Mouse (Mus musculus): ENCODE measurements around the gene Farp1. TPM values are rescaled to one million over a fixed set of nuclear protein-coding genes. Genes with fewer than 3 reads are reported as not detected.

Farp1 gene
- polyA plus RNA-seq, 1 experiment: 28.8 TPM

DNA sequence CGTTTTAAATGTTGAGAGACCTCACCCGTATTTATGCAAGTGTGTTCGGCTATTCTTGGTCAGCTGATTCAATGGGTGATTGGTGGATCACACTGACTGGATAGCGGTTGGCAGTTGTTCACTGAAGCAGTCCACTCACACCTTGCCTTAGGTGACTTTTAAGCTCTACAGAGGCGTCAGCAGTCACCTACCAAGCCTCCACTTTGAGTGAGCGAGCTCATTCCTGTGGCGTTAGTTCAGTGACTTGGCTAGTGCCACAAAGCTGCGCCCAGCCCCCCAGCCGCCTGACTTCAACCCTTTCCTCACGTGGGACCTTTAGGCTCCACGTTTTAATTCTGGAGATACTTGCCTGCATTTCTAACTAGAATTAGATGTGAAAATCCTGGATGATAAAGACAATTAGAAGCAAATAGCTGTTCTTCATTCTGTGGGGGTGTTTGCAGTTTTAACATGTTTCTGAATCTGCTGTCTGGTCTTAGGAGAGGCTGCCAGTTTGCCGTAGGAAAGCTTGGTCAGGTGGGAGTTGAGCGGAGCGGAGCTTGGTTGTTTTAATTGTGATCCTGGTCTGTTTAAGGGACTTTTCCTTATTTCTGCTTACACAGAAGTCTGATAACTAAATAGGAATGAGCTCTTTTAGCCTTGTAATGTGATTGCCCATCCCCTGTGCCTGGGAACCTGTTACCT lies 211.2 kb downstream of the Farp1 start:
- no peak for TF ChIP-seq CTCF (conservative IDR thresholded peaks at IDR 0.05; ENCODE audit: insufficient read depth, insufficient read length, low read depth, low read length)
- no peak for TF ChIP-seq POLR2A (IDR thresholded peaks at IDR 0.05; ENCODE audit: low read depth, low read length)
- Histone ChIP-seq H3K4me3 (ENCODE audit: insufficient read depth, low read depth, low read length) (no peak overlapping the region), H3K36me3 (ENCODE audit: control insufficient read depth, insufficient read depth, low read length) (no peaks in the 10 kb centered on the region), H3K4me1 (ENCODE audit: control insufficient read depth, insufficient read depth, low read length) (no peaks in the 10 kb centered on the region), H3K27me3 (replicated peaks; ENCODE audit: control insufficient read depth, insufficient read depth, low read length) (no peaks in the 10 kb centered on the region), H3K27ac (ENCODE audit: insufficient read depth, low read depth, low read length) (no peak overlapping the region)
- 74% methylated on average over 14 of the region's 14 CpGs for WGBS
- DNase-seq: no peak

DNA sequence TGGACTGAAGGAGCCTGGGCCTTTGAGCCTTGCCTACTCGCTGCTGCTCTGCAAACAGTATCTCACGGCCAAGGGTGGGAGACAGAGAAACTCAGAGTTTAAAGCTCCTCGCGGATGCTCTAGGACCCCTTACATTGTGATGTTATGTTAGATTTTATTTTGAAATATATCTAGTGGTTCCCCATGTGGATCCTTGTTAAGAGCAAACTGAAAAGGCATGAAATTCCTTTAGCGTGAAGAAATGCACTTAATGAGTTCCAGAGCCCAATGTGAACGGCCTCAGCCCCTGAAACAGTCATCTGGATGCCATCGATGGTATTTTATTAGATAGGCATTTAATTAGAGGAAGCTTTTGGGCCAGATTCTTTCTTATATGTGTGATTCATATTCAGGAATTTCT lies 212.3 kb downstream of the Farp1 start:
- DNase-seq: no peak
- WGBS: 69% methylated on average over 7 of the region's 7 CpGs
- Histone ChIP-seq H3K36me3 (ENCODE audit: control insufficient read depth, insufficient read depth, low read length) (no peaks in the 10 kb centered on the region), H3K4me1 (ENCODE audit: control insufficient read depth, insufficient read depth, low read length) (no peaks in the 10 kb centered on the region), H3K27ac (ENCODE audit: insufficient read depth, low read depth, low read length) (no peak overlapping the region), H3K27me3 (replicated peaks; ENCODE audit: control insufficient read depth, insufficient read depth, low read length) (no peaks in the 10 kb centered on the region), H3K4me3 (ENCODE audit: insufficient read depth, low read depth, low read length) (no peak overlapping the region)
- TF ChIP-seq POLR2A (IDR thresholded peaks at IDR 0.05; ENCODE audit: low read depth, low read length): no peak
- no peak for TF ChIP-seq CTCF (conservative IDR thresholded peaks at IDR 0.05; ENCODE audit: insufficient read depth, insufficient read length, low read depth, low read length)

DNA sequence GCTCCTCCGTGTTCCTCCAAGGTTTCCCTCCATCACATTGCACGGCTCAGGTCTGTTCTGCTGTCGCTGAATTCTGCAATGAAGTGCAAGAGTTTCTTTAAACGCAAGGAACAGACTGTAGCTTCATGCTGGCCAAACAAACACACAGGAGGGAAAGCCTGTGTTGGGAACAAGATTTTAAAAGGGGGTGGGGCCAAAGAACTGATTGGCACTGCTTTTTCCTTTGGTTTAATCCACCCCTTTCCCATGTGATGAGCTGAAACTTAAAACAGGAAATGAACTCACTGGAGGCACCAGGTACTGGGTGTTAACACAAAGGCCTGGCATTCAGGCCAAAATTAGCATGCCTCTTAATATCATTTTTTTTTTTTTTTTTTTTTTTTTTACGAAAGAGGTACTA lies 213.3 kb downstream of the Farp1 start:
- Histone ChIP-seq H3K4me3 (ENCODE audit: insufficient read depth, low read depth, low read length) (no peak overlapping the region), H3K27ac (ENCODE audit: insufficient read depth, low read depth, low read length) (no peak overlapping the region), H3K36me3 (ENCODE audit: control insufficient read depth, insufficient read depth, low read length) (no peaks in the 10 kb centered on the region), H3K4me1 (ENCODE audit: control insufficient read depth, insufficient read depth, low read length) (no peaks in the 10 kb centered on the region), H3K27me3 (replicated peaks; ENCODE audit: control insufficient read depth, insufficient read depth, low read length) (no peaks in the 10 kb centered on the region)
- no peak for TF ChIP-seq CTCF (conservative IDR thresholded peaks at IDR 0.05; ENCODE audit: insufficient read depth, insufficient read length, low read depth, low read length)
- no peak for TF ChIP-seq POLR2A (IDR thresholded peaks at IDR 0.05; ENCODE audit: low read depth, low read length)
- no peak for DNase-seq
- 85% methylated on average over 5 of the region's 5 CpGs for WGBS

GRCm38 (mm10) chr14:121251099-121251498 lies 216.1 kb downstream of the Farp1 start:
- Histone ChIP-seq H3K27me3 (replicated peaks; ENCODE audit: control insufficient read depth, insufficient read depth, low read length) (no peaks in the 10 kb centered on the region), H3K27ac (ENCODE audit: insufficient read depth, low read depth, low read length) (no peak overlapping the region), H3K4me1 (ENCODE audit: control insufficient read depth, insufficient read depth, low read length) (no peaks in the 10 kb centered on the region), H3K4me3 (ENCODE audit: insufficient read depth, low read depth, low read length) (no peak overlapping the region), H3K36me3 (ENCODE audit: control insufficient read depth, insufficient read depth, low read length) (no peaks in the 10 kb centered on the region)
- TF ChIP-seq POLR2A (IDR thresholded peaks at IDR 0.05; ENCODE audit: low read depth, low read length) (no peak), CTCF (conservative IDR thresholded peaks at IDR 0.05; ENCODE audit: insufficient read depth, insufficient read length, low read depth, low read length) (no peak)
- no peak for DNase-seq
- WGBS: 82% methylated on average over 5 of the region's 5 CpGs

DNA sequence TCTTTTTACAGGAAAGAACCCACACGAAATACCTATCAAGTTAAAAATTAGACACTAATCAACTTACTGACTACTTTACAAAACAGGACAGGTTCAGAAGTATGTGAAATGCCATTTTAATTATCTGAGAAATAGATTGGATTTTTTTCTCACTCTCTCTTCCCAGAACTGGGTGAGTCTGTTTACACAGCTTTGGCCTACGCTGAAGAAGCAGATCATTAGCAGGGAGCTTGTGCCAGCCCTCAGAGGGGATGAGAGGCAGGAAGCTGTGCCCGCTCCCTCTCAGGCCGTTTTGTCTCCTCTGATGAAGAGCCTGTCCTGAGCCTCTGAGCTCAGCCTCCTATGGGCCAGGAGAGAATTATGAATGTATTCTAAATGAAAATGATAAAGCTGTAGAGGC lies 216.7 kb downstream of the Farp1 start:
- Histone ChIP-seq H3K4me3 (ENCODE audit: insufficient read depth, low read depth, low read length) (no peak overlapping the region), H3K36me3 (ENCODE audit: control insufficient read depth, insufficient read depth, low read length) (no peaks in the 10 kb centered on the region), H3K27me3 (replicated peaks; ENCODE audit: control insufficient read depth, insufficient read depth, low read length) (no peaks in the 10 kb centered on the region), H3K4me1 (ENCODE audit: control insufficient read depth, insufficient read depth, low read length) (no peaks in the 10 kb centered on the region), H3K27ac (ENCODE audit: insufficient read depth, low read depth, low read length) (no peak overlapping the region)
- WGBS: 53% methylated on average over 4 of the region's 4 CpGs
- TF ChIP-seq POLR2A (IDR thresholded peaks at IDR 0.05; ENCODE audit: low read depth, low read length) (no peak), CTCF (conservative IDR thresholded peaks at IDR 0.05; ENCODE audit: insufficient read depth, insufficient read length, low read depth, low read length) (no peak)
- no peak for DNase-seq

DNA sequence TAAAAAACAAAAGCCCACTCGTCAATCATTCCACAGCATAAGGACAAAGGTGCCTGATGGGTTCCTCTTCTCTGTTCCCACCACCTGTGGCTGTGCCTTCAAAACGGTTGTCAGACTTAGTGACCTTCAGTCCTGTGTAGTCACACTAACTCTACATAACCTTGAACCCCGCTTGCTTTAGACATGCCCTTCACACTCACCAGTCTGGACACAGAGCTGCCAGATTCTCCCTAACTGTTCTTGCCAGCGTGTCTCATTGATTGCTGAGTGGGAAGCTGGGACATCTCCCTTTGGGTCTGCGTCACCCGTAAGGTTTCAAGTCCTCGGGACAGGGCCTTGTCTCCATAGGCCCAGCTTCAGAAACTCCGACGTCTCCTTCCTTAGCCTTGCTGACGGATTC lies 217.5 kb downstream of the Farp1 start:
- no peaks in the 10 kb centered on the region for H3K27me3 ChIP-seq (replicated peaks; ENCODE audit: control insufficient read depth, insufficient read depth, low read length)
- H3K27ac ChIP-seq (ENCODE audit: insufficient read depth, low read depth, low read length): no peak overlapping the region
- no peak for TF ChIP-seq CTCF (conservative IDR thresholded peaks at IDR 0.05; ENCODE audit: insufficient read depth, insufficient read length, low read depth, low read length)
- no peaks in the 10 kb centered on the region for H3K36me3 ChIP-seq (ENCODE audit: control insufficient read depth, insufficient read depth, low read length)
- no peak overlapping the region for H3K4me3 ChIP-seq (ENCODE audit: insufficient read depth, low read depth, low read length)
- no peaks in the 10 kb centered on the region for H3K4me1 ChIP-seq (ENCODE audit: control insufficient read depth, insufficient read depth, low read length)
- WGBS: 88% methylated on average over 10 of the region's 10 CpGs
- DNase-seq: no peak

DNA sequence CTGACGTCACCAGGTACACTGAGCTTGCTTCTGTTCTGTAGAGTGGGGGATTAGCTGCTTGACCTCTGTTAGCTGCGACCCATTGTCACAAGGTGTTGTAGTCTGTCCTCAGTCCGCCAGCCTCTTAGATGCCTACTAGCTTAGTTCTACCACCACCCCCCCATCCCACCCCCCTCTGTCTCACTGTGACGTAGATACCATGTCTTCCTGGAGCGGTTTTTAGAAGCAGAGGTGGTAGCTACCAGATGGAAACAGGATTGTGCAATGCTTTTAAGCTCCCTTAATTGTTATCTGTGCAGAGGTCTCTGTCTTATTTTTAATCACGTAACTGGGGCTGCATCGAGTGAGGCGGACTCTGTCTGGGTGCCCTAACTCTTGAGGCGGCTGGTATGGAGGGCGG lies 219.9 kb downstream of the Farp1 start:
- no peak for DNase-seq
- no peaks in the 10 kb centered on the region for H3K4me1 ChIP-seq (ENCODE audit: control insufficient read depth, insufficient read depth, low read length)
- WGBS: 94% methylated on average over 10 of the region's 10 CpGs
- H3K27ac ChIP-seq (ENCODE audit: insufficient read depth, low read depth, low read length): no peak overlapping the region
- H3K4me3 ChIP-seq (ENCODE audit: insufficient read depth, low read depth, low read length): no peak overlapping the region
- TF ChIP-seq CTCF (conservative IDR thresholded peaks at IDR 0.05; ENCODE audit: insufficient read depth, insufficient read length, low read depth, low read length) (no peak), POLR2A (IDR thresholded peaks at IDR 0.05; ENCODE audit: low read depth, low read length) (no peak)
- no peaks in the 10 kb centered on the region for H3K27me3 ChIP-seq (replicated peaks; ENCODE audit: control insufficient read depth, insufficient read depth, low read length)
- H3K36me3 ChIP-seq (ENCODE audit: control insufficient read depth, insufficient read depth, low read length): no peaks in the 10 kb centered on the region
